Comparison of ENCODE assay signal across 8 mouse cellular contexts in genomic region chr7:137310091-137310761, GRCm38 (mm10). TPM values are rescaled to one million over a fixed set of nuclear protein-coding genes. Genes with fewer than 3 reads are reported as not detected.
DNase-seq lines count a peak whose midpoint lies in the region; ATAC-seq lines count a peak whose summit lies in the region.

No protein-coding gene starts in this region.

- no peak overlapping the region; the same call in 1 of the 2 replicates for H3K27ac ChIP-seq in heart, embryonic 16.5 days (ENCODE audit: low read length)
- no peak overlapping the region for H3K27ac ChIP-seq in liver, embryonic 12.5 days

- H3K36me3 ChIP-seq in heart, embryonic 16.5 days (ENCODE audit: control insufficient read depth, insufficient read depth) = no peaks in the 10 kb centered on the region
- no peaks in the 10 kb centered on the region for H3K36me3 ChIP-seq in liver, embryonic 12.5 days

- ATAC-seq in heart, embryonic 16.5 days (replicated peaks; ENCODE audit: extremely low read depth, insufficient read depth, low FRiP score) = no peak
- no peak for ATAC-seq in liver, embryonic 12.5 days
- no peak for ATAC-seq in inflammation-experienced regulatory T-cells, adult 6 months

- H3K9ac ChIP-seq in heart, embryonic 16.5 days (ENCODE audit: low read length) = peak overlapping the region; percentile 66
- 0 out of 2 replicates have a peak overlapping the region, but pooled peaks have one; percentile 17 for H3K9ac ChIP-seq in liver, embryonic 12.5 days

- peaks cover 21% of the 10 kb centered on the region for H3K4me1 ChIP-seq in heart, embryonic 16.5 days (ENCODE audit: control insufficient read depth, insufficient read depth, low read length)
- H3K4me1 ChIP-seq in liver, embryonic 12.5 days = peaks cover 24% of the 10 kb centered on the region

- WGBS in heart, embryonic 16.5 days = 2% methylated on average over 44 of the region's 49 CpGs
- under 1% methylated on average over 39 of the region's 49 CpGs for WGBS in liver, embryonic 12.5 days (ENCODE audit: insufficient replicate concordance)

- H3K4me2 ChIP-seq in heart, embryonic 16.5 days (ENCODE audit: low read depth, low read length) = peak overlapping the region; percentile 95
- H3K4me2 ChIP-seq in liver, embryonic 12.5 days = peak overlapping the region; percentile 44

- DNase-seq in heart, adult 11 months = peak; percentile 97
- DNase-seq in heart, adult 8-10 months (ENCODE audit: low spot score) = no peak
- peak; percentile 80 for DNase-seq in embryo, embryonic 11 days
- no peak for DNase-seq in right cerebral cortex, adult 18-20 months
- DNase-seq in frontal cortex, postnatal 25 days (ENCODE audit: low spot score in 2 of 2) = no peak

- H3K27me3 ChIP-seq in heart, embryonic 16.5 days (ENCODE audit: control insufficient read depth, insufficient read depth, low read length) = peaks cover 62% of the 10 kb centered on the region
- peaks cover 94% of the 10 kb centered on the region for H3K27me3 ChIP-seq in liver, embryonic 12.5 days (replicated peaks)

- peak overlapping the region; percentile 39 for H3K4me3 ChIP-seq in heart, embryonic 16.5 days (ENCODE audit: low read length)
- H3K4me3 ChIP-seq in liver, embryonic 12.5 days = peak overlapping the region; percentile 22

- no peaks in the 10 kb centered on the region for H3K9me3 ChIP-seq in heart, embryonic 16.5 days (replicated peaks; ENCODE audit: control insufficient read depth, low read length)
- no peaks in the 10 kb centered on the region for H3K9me3 ChIP-seq in liver, embryonic 12.5 days (replicated peaks)

RNA-seq across cellular contexts. Expression of gene Ebf3, which starts 4.0 kb away (rescaled TPM):
- 1 to 10 TPM; 5.0 to 9.3 (median 7.6) TPM for total RNA-seq in heart, adult 8-10 months (2022)
- polyA plus RNA-seq in heart, embryonic 16.5 days (2015; fragmentation: Nextera tagmentation; extraction: Ambion mirVana) = 0.56 and 1.1 TPM in 2 replicates
- 0.07 and 0.10 TPM in 2 replicates for polyA plus RNA-seq in liver, embryonic 12.5 days (2016; fragmentation: Nextera tagmentation; extraction: Ambion mirVana)
- not detected for polyA plus RNA-seq in inflammation-experienced regulatory T-cells, adult 6 months (2017; shearing (Covaris generic))

Comparison
In these comparisons a context has a peak if more than half of its experiments do, and no peak if none do; other contexts are left out.
1. DNase-seq: peak in heart, adult 11 months (single experiment) and embryo, embryonic 11 days (single experiment); none in heart, adult 8-10 months (single experiment), right cerebral cortex, adult 18-20 months (single experiment) and frontal cortex, postnatal 25 days (0 of 2).